Mouse (Mus musculus): ENCODE measurements around the gene Hyal1.

The Hyal1 gene

DNA sequence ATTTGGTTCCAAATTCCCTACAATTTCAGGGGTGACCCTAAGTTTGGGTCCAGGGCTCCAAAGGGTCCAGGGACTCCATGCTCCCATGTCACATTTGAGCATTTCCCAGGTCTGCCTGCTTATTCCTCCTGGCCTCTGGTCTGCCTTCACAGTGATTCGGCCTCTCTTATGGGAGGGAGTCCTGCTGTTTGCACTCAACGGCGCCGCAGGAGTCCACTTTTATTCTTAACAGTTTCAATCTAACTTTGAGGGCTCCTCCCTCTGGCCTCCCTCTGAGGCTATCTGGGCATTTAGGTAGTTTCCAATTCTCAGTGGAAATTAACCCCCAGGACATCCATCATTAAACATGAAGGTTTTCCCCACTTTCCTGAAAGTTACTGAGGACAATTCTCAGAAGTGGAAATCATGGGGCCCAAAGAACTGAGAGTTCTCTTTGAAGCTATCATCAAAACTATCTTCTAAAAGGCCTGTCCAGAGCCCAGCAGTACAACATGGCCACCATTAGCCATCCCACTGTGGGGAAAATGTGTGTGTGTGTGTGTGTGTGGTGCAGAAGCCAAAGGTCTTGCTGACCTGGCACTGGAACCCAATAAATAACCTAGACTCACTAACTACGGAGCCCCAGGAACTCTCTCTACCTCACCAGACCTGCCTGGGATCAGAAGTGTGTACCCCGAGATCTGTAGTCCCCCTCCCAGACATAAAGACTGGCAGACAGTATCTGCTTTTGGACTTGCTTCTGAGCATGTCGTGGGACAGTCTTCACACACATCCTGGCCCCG, 17.7 kb downstream of the Hyal1 start:
- DNase-seq (ENCODE audit: low read depth, low spot score) = no peak

DNA sequence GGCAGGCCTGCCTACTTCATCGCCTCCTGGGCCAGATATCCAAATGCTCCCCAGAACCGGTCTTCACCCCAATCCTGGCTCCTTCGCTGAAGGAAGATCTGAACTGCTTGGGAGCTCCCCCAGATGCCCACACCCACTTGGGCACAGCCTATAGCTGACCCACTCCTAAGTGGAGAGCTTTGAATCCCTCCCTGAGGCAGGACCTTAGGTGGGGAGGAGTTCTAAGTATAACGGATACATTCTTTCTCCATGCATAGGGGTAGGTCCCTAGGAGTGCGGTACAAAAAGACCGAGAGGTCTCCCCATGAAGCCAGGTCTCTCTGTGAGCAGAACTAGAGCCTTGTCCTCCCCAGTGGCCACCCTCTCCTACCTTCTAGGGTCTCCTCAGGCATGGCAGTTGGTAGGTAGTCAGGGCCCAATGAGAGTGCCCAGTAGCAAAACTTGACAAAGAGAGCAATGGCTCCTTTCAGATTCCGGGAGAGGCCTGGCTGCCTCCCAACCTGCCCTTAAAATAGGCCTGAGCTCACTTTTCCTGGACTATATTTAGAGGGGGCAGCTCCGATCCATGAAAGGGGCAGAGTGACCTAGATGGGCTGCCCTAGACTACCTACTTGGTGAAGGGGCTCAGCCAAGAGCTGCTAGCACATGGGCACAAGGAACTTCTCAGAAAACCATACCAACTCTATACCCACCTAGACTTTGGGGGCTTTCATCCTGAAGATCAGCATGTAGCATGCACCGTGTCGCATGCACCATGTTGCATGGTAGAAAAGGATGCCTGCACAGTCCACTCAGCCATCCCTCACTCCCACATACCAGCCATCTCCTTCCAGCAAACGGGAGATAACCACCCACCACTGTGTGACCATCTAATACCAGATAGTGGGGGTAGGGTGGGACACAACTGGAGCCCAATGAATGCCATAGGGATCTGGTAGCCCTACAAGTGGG, 20.2 kb downstream of the Hyal1 start:
- no peak for DNase-seq (ENCODE audit: low read depth, low spot score)

DNA sequence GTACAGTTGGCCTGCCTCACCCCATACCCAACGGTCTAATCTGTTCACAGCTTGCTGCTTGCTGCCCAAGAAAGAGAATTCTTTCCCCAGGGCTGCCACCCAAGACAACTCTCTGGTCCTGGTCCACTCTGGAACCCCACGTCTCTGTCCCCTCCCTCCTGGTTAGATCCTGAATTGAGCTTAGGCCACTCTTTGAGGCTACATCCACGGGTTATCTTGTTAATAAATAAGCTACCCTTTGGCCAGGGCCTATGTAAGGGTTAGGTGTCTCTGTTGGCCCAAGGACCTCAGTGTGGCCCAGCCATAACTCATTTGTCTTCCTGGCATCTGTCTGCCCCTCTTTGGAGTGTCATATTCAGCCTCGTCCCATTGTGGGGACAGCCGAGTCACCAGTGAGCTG, 21.7 kb downstream of the Hyal1 start:
- DNase-seq (ENCODE audit: low read depth, low spot score) = no peak

DNA sequence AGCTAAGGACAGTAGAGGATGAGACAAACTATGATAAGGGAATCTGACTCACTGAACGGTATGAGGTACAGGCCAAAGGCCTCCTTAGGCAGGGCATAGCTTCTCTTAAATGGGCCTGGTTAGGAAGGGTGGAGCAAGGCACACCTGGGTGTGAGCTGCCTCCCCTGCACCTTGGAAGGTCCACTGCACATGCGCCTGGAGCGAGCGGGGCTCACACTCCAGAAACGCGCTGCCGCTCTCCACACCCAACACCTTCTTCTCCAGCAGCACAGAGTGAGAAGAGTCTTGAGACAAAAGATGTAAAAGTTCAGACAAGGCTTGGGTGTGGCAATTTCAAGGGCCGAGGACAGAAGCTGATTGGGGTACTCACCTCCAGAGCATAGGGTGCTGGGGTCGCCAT, 22.7 kb downstream of the Hyal1 start:
- no peak for DNase-seq (ENCODE audit: low read depth, low spot score)

DNA sequence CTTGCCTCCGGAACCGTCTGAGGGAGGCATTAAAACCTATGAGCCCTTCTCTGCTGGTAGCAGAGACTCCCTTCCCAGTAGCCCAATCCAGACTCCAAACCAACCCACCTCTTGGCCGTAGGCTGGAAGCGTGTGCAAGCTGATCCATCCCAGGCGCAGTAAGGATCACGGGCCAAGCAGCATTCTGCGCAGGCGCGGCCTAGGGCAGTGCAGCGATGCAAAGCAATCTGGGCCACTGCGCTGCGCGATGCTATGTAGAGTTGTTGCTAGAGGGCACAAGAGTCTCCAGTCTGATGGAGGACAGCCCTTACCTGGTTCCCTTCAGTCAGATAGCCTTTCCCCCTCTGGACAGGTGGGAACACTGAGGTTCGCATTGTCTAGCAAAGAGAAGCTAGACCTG, 23.1 kb downstream of the Hyal1 start:
- DNase-seq (ENCODE audit: low read depth, low spot score) = no peak

DNA sequence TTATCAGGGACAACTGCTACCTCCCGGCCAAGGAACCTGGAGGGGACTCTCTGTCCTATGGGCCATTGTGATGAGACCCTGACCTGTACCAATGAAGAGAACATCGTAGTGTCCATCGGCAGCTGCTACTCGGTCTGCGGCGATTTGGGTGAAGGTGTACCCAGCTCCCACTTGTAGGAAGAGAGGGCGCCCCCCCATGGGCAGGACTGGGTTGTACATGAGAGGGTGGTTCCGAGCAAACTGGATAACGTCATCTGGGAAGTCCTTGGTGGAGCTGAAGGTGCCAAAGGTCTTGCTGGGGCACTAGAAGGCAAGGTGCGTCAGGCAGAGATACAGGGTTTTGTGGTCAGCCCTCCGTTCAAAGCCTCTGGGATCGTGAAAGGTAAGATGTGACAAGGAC, 24.0 kb downstream of the Hyal1 start:
- no peak for DNase-seq (ENCODE audit: low read depth, low spot score)

DNA sequence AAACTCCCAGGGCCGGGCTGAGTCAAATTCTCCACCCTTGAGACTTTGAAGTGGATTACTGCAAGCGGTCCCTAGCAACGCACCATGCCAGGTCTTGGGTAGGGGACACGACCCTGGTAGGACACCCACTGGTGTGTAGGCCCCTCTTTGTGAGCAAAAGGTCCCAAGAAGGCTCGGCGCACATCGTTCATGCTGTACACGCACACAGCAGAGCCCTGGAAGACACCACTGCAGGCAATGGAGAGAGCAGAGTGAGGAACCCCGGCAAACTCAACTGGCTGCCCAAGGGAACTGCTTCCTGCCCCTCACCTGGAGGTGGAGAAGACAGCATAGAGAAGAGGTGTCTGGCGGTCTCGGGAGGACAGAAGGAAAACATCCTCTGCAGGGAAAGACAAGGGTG, 24.5 kb downstream of the Hyal1 start:
- DNase-seq (ENCODE audit: low read depth, low spot score) = no peak

DNA sequence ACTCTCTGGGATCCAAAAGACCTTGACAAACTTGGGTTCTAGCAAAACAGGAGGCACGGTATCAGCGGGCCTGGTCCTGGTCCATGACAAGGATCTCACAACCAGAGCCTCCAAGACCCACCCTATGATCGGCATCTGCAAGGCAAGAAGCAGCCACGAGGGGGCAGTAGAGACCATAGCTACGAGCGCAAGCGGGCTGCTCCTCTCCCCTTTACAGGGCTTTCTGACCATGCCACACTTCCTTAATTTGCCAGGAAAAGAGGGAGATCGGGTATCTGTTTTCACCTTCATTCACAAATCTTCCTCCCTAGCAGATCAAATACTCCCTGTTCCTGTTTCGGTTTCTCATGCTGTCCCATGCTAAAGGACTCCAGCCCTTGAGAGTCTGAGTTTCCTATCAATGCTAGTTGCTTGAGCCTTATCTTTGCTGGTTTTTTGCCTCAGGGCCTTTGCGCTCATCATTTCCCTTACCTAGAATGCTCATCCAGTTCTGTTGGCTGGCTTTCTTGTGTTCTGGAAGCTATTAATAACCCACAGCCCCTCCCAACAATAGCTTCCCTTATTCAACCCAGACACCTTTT, 25.4 kb downstream of the Hyal1 start:
- no peak for DNase-seq (ENCODE audit: low read depth, low spot score)

DNA sequence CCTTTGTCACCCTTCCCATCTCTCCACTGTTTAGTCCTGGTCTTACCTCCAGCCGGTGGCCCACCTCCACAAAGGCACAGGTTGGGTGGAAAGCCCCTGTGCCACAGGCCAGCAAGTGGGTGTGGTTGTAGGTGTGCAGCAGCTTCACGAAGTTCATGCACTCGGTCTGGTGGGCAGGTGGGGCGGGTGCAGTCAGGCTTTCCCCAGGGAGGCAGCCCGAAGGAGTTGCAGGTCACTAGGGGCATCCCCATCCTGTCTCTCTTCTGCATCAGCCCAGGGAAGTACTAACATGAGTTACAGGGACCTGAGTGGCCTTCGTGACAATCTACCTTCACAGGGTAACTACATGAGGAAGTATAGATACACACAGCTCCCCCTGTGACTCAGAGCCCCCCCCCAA, 26.5 kb downstream of the Hyal1 start:
- no peak for DNase-seq (ENCODE audit: low read depth, low spot score)

DNA sequence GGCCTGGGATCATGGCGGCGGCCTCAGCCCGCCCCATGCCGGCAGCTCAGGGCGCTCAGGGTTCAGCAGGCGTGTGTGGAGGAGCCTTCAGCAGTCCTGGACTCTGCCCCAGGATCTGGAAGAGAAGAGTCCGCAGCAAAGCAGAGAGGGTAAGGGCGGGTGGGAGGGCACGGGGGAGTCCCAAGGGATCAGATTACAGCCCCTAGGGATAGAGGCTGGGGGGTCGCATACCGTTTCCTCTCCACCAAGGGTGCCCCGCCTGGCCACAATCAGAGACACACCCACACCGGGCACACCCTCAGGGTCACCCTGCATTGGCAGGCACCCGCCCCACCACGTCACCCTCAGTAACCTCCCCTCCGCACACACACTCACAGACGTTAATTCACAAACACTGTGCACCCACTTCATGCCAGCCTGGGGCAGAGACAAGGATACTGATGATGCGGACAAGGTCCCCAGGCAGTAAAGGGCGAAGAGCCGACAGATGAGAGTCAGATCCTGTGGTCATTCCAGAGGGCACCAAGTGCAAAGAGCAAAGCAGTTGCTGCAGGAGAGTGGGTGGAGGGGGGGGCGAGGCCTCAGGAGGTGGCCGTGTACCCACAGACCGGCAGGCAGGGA, 28.4 kb downstream of the Hyal1 start:
- DNase-seq (ENCODE audit: low read depth, low spot score) = no peak

DNA sequence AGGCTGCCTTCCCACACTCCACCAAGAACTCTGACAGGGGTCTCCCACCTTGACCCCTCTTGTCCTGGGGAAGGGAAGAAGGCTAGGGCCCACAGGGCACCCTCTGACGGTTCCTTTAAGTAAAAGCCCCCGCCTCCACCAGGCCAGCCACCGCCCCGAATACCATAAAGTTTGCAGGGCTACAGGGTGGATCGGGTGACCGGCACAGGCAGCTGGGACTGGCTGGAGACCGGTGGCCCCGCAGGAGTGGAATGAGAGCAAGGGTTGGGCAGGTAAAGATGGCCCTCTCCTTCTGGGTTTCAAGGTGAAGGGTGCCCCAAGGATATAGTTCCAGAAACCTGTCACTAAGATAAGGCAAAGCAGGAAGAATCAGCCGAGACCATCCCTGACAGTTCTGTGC, 29.9 kb downstream of the Hyal1 start:
- DNase-seq (ENCODE audit: low read depth, low spot score) = no peak

DNA sequence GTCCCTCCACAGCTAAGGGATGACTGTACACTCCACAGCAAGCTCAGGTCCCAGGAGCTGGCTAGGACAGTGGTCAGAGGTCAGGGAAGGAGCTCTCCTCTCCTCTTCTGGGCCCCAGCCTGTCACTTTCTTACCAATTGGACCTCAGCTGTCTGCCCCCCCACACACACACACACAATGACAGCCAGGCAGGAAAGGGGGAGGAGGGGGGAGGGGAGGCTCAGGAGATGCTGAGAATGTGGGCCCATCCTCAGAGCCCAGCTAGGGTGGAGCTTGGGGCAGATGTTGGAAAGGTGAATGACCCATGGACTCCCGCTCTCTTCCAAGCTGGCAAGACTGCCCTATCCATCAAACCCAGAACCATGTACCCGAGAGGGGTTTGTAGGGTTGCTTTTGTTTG, 30.3 kb downstream of the Hyal1 start:
- no peak for DNase-seq (ENCODE audit: low read depth, low spot score)

DNA sequence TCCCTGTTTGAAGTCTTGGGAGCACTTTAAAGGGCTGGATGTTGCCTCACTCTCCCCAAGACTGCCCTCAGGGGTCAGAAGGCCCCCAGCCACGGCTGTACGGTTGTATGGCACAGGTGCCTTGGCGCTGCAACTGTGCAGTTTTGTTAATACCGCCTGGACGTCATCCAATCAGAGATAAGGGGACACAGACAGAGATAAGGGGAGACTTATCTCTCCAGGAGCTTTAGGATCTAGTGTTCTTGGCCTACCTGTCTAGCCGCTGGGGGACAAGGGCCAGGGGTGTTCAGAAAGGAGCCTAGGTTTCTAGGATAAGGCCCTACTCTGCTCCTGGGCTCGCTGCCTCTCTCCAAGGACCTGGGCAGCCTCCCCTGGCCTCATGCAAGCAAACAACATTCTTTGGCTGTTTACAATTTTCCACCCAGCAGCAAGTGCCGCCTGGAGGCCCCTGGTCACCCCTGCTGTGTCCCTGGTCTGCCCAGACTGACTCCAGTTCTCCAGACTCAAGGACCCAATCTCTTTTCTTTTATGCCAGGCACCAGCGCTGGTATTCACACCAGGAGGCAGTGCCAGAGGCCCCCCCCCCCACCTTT, 31.0 kb downstream of the Hyal1 start:
- DNase-seq (ENCODE audit: low read depth, low spot score) = no peak

DNA sequence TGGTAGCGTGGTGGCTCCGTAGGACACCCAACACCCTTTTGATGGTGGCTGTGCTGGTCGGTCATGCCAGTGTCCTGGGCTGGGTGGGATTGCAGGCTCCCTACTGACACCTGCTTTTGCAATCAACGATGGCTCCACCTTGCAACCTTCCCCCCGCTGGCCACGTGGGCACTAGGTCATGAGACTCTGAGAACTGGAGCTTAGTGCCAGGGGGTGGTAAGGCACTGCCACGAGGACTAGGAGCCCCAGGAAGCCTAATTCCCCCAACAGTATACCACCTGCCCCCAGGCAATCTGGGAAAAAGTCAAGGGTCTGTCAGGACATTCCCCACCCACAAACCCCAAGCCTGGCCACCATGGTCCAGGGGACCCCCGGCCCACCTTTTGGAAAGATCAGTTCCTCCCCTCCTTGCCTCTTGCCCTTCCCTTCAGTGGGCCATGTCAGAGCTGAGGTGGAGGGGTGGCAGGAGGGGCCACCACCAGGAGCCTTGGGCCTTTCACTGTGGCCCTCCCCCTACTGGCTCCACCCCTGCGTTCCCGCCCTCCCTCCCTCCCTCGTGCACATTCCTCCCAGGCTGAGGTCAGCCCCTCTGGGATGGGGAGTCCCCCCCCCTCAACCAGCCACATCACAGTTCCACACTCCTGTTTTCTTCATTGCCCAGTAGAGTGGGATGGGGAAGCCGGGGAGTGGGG, 32.2 kb downstream of the Hyal1 start, which contains the start of gene Sema3b:
Gene Sema3b (minus strand): TSS at position 489 of the 692 bp plus-strand sequence.
- DNase-seq (ENCODE audit: low read depth, low spot score) = no peak

DNA sequence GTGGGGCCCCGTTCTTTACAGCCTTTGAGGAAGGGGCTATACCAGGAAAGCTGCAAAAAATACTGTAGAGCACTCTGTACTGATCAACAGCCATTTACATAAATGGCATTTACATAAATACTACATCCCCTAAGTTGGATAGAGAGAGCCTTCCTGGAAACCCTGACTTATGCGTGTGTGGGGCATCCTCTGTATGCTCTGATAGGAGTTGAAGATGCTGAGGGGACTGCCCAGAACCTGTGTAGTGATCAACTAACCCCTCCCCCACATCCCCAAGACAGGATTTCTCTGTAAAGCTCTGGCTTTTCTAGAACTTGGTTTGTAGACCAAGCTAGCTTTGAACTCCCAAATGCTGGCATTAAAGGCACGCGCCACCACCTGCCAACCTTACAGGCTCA, 32.7 kb downstream of the Hyal1 start:
- no peak for DNase-seq (ENCODE audit: low read depth, low spot score)

DNA sequence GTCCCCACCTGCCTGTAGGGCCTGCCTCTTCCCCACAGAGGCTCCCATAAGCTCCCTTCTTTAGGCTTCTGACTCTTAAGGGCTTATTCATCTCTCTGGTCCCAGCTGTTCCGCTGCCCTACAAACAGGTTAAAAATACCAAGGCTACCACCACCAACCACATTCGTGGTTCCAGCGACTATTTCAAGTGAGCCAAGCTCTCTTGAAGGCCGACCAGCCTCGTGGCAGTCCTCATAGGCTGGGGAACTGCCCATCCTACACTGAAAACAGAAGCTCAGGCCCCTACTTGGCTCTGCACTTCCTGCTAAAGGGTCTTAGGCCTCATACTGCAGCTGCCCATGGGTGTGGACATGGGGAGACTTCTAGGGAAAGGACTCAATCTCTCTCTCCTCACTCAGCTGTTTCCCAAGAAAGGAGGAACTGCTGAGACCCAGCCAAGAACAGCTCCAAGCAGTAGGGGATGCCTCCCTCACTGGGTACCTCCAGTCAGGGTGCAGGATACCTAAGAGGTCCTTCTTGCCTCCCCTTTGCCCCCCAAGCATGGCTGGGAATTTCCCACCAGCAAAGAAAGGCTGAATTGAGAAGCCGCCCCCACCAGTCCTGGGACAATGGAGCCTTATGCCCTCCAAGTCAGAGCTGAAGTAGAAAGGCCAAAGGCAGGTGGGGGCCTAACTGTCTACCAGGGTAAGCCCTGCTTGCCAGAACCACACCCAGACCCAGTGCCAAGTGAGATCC, 34.9 kb downstream of the Hyal1 start:
- no peak for DNase-seq (ENCODE audit: low read depth, low spot score)

DNA sequence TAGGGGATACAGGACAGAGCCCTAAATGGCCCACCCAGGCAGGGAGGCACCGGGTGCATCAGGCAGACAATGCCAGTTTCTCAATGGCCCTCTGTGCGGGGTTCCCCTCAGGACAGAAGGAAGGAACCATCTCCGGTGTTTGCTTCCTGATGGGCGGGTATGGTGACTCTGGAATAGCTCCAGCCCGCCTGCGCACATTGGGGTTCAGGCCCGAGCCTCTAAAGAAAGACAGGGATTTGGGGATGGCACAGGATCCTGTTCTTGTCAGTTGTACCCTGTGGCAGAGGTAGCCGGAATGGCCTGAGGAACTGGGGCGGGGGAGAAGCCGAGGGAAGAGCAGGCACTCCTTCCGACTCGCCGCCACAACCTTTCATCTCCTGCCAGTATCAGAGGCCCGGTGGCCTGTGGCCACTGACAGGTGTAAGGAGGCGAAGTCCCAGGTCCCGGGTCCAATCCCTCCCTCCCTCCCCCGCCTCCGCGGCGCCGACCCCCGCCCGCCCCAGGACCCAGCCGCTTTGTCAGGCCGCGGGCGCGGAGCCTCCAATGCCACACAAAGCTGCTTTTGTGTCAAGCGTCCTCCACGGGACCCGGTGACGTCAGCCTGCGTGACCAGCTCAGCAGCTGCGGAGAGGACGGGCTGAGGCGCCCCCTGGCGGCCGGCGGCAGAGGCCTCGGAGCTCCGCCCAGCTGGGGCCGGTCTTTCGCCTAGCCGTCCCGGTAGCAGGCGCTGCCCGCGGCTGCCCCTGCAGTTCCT, 35.6 kb downstream of the Hyal1 start:
- peak; percentile 80 for DNase-seq (ENCODE audit: low read depth, low spot score)

DNA sequence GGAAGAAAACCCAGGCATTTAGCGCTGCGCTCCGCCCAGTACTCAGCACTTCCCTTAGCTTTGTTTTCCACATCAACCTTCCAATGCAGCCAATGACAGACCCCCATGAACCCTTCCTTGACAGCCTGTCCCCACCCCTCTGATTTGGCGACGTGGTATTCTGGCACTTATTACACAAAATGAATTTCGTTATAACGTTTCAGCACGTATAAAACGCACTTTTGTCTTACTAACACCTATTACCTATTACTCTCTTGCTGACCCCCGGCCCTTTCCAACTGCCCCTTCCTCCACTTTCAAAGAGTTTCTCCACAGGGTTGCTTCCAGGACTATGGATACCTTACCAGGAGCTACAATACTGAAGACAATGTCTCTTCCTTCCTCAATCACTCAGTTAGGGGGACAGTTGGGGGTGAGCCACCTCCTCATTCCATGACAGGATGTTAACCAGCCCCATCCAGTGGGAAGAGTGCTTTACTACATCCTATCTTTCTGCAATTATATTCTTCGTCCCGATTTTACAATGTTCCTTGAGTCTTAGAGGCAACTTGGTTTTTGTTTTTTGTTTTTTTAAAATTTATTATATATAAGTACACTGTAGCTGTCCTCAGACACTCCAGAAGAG, 36.3 kb downstream of the Hyal1 start:
- no peak for DNase-seq (ENCODE audit: low read depth, low spot score)

DNA sequence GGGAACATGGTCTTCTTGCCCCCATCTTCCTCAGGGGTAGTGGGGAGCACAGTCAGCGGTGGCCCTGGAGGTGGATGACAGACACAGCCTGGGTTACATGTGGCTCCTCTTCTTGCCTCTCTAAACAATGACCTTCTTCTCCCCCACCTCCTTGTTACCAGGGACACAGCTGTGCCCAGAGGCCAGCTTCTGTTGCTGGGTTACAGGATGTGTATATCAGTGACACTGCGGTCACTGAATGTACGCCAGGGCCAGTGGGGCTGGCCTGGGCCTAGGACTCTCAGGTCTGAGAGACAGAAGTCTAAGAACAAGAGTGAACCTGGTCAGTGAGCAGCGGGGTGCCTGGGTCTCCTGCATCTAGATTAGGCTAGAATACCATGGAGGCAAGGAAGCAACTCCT, 38.3 kb downstream of the Hyal1 start:
- no peak for DNase-seq (ENCODE audit: low read depth, low spot score)
